Mouse (Mus musculus) megakaryocyte, embryonic 14.5 days (primary cell): ENCODE measurements around the gene Slc27a2.

Experiments
- FLI1 ChIP-seq: IDR thresholded peaks from 2 replicates; pipeline ENCODE4 v1.6.1; 2012; ENCODE audit warnings: low read length, inconsistent platforms, mixed read lengths
- GATA1 ChIP-seq: IDR thresholded peaks from 3 replicates; pipeline ENCODE4 v1.6.1; 2012; ENCODE audit warnings: mixed read lengths, low read length, inconsistent platforms, borderline replicate concordance

- TF ChIP-seq GATA1 (no peak), FLI1 (no peak)
Measured at GRCm38 (mm10) chr2:126618470-126619179, 66.4 kb downstream of the Slc27a2 start.
